Mouse (Mus musculus) inflammation-experienced regulatory T-cells, adult 16 weeks (primary cell): ENCODE data around the gene Fyco1. TPM values are rescaled to one million over a fixed set of nuclear protein-coding genes. Genes with fewer than 3 reads are reported as not detected.

Source experiments
- polyA plus RNA-seq: library from polyadenylated mRNA; unstranded; fragments of 100-300 nt; shearing (Covaris generic); gene quantifications from one replicate; pipeline ENCODE4 v1.2.1, GENCODE M21; 2017

The Fyco1 gene
- 61.5 TPM for polyA plus RNA-seq

GRCm38 (mm10) chr9:123851713-123852448 is at the start of gene Fyco1:
TSS of gene Fyco1 (minus strand) at chr9:123851899.

GRCm38 (mm10) chr9:123861929-123862328 is 10.2 kb upstream of the Fyco1 start, which contains the start of gene Xcr1:
TSS of gene Xcr1 (minus strand) at chr9:123862029.

GRCm38 (mm10) chr9:123806267-123806666 is 45.4 kb downstream of the Fyco1 start, which contains the start of gene Cxcr6:
TSS of gene Cxcr6 (plus strand) at chr9:123806475.

Other genes with a start within 250 kb of the Fyco1 start
- gene Slc6a20b, start 219.3 kb downstream of the Fyco1 start, polyA plus RNA-seq = 0.33 TPM
- gene Ccr9, start 173.5 kb downstream of the Fyco1 start, polyA plus RNA-seq = 5.6 TPM
- gene Slc6a20a, start 173.0 kb downstream of the Fyco1 start, polyA plus RNA-seq = not detected
- gene Lztfl1, start 134.2 kb downstream of the Fyco1 start, polyA plus RNA-seq = 32.6 TPM
- gene Cxcr6, start 45.4 kb downstream of the Fyco1 start, polyA plus RNA-seq = 21.6 TPM
- 0.49 TPM for gene Xcr1, start 10.1 kb upstream of the Fyco1 start, polyA plus RNA-seq
- gene Ccr1, start 116.8 kb upstream of the Fyco1 start, polyA plus RNA-seq = 0.50 TPM
- gene Ccr1l1, start 126.5 kb upstream of the Fyco1 start, polyA plus RNA-seq = not detected
- 4.6 TPM for gene Ccr3, start 170.1 kb upstream of the Fyco1 start, polyA plus RNA-seq